9 mouse cellular contexts compared by ENCODE assay signal in the genomic region with DNA sequence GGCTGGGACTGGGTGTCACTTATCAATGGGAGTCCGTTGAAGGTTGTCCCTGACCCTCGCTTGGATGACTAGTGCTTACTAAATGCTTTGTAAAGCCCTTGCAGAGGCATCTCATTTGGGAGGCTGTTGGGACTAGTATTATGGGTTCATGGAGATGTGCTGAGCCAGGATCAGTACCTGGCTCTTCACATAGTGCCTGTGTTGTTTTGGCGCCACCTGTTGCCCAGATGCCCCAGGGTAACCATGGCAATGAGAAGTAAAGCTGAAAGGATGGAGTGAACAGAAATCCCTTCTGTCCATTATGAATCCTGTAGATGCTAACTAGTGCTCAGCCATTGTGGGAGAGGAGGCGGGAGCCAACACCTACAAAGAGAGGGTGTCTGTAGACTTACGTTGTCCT.
DNase-seq lines count a peak whose midpoint lies in the region; ATAC-seq lines count a peak whose summit lies in the region.
"Had no signal": no experiment of that assay in that cellular context is flagged by ENCODE, and none has a peak within 500 bp of the region (broad histone marks: within the 10 kb centered on the region; RNA-seq: fewer than 3 reads in every experiment).

No protein-coding gene starts in this region.

- peaks cover 12% of the 10 kb centered on the region for H3K4me1 ChIP-seq in forebrain, embryonic 14.5 days (ENCODE audit: control insufficient read depth, insufficient read depth, low read length)
- H3K4me1 ChIP-seq: neural tube, embryonic 12.5 days had no signal

- H3K9me3 ChIP-seq in forebrain, embryonic 14.5 days (replicated peaks; ENCODE audit: control insufficient read depth, low read length), result no peaks in the 10 kb centered on the region
- H3K9me3 ChIP-seq: neural tube, embryonic 12.5 days had no signal

- H3K4me3 ChIP-seq in forebrain, embryonic 14.5 days (ENCODE audit: low read depth, low read length), result no peak overlapping the region
- H3K4me3 ChIP-seq: neural tube, embryonic 12.5 days had no signal

- peak; percentile 12 to 36 for DNase-seq in heart, postnatal 36 days
- DNase-seq in heart, adult 11 months, result no peak
- DNase-seq in urinary bladder, postnatal 25 days (ENCODE audit: low spot score), result peak; percentile 5
- DNase-seq in urinary bladder, adult 2 months (ENCODE audit: low spot score), result no peak
- DNase-seq in kidney, adult 9 months, result peak; percentile 60
- DNase-seq in spleen, adult 12 weeks (ENCODE audit: low spot score), result peak; percentile 12
- DNase-seq in forebrain, embryonic 14.5 days (ENCODE audit: low spot score), result no peak
- no peak for DNase-seq in right cerebral cortex, adult 18-20 months

- no peak overlapping the region for H3K4me2 ChIP-seq in forebrain, embryonic 14.5 days (ENCODE audit: low read length)
- H3K4me2 ChIP-seq: neural tube, embryonic 12.5 days had no signal

- H3K27me3 ChIP-seq in forebrain, embryonic 14.5 days (replicated peaks; ENCODE audit: control insufficient read depth, insufficient read depth, low read length), result no peaks in the 10 kb centered on the region
- H3K27me3 ChIP-seq: neural tube, embryonic 12.5 days had no signal

- intact Hi-C loops in heart, postnatal 36 days (cut with DNase I), result loop anchor here (2.0 kb wide), 1 partner anchor 250 kb away; a partner anchor contains a TSS

- WGBS in forebrain, embryonic 14.5 days, result 39% methylated on average over 5 of the region's 5 CpGs

- H3K9ac ChIP-seq in forebrain, embryonic 14.5 days (ENCODE audit: low read length), result no peak overlapping the region
- H3K9ac ChIP-seq: neural tube, embryonic 12.5 days had no signal

- no peaks in the 10 kb centered on the region for H3K36me3 ChIP-seq in forebrain, embryonic 14.5 days (ENCODE audit: control insufficient read depth, insufficient read depth, low read length)
- H3K36me3 ChIP-seq: neural tube, embryonic 12.5 days had no signal

- no peak for ATAC-seq in forebrain, embryonic 14.5 days

- no peak overlapping the region for H3K27ac ChIP-seq in forebrain, embryonic 14.5 days (ENCODE audit: low read depth, low read length)
- H3K27ac ChIP-seq: neural tube, embryonic 12.5 days had no signal

Comparison
In these comparisons a context has a peak if more than half of its experiments do, and no peak if none do; other contexts are left out.
1. DNase-seq: peak in heart, postnatal 36 days (2 of 2), urinary bladder, postnatal 25 days (single experiment), kidney, adult 9 months (single experiment) and spleen, adult 12 weeks (single experiment); none in heart, adult 11 months (single experiment), urinary bladder, adult 2 months (single experiment), forebrain, embryonic 14.5 days (single experiment) and right cerebral cortex, adult 18-20 months (single experiment).